Mouse (Mus musculus) liver, embryonic 14 days (tissue): ENCODE data around the gene Senp6. TPM values are rescaled to one million over a fixed set of nuclear protein-coding genes. Genes with fewer than 3 reads are reported as not detected.

Source experiments
- polyA plus RNA-seq: library from polyadenylated mRNA; depleted of rRNA; stranded (reverse); fragments of >200 nt; gene quantifications from 2 replicates; pipeline ENCODE4 v1.2.3, GENCODE M21; 2012; rRNA removed

Senp6 gene
- polyA plus RNA-seq: 18.7 and 20.0 TPM in 2 replicates

GRCm38 (mm10) chr9:80066367-80067220 lies at the start of gene Senp6:
Gene Senp6 (plus strand): TSS chr9:80066903.

GRCm38 (mm10) chr9:80164611-80165474 lies 98.1 kb downstream of the Senp6 start, which contains the start of gene Myo6:
Gene Myo6 (plus strand): TSS chr9:80165031.

Other genes starting within 250 kb of the Senp6 start
- 0.37 and 0.40 TPM in 2 replicates for gene Filip1, start 54.1 kb upstream of the Senp6 start, polyA plus RNA-seq
- 2.1 TPM in 2 replicates for gene Myo6, start 98.1 kb downstream of the Senp6 start, polyA plus RNA-seq